Mouse (Mus musculus) heart, postnatal 10 days (tissue): ENCODE results near the gene Spata31d1b. TPM values are rescaled to one million over a fixed set of nuclear protein-coding genes. Genes with fewer than 3 reads are reported as not detected.
A peak's percentile ranks its signal among the peaks of the same experiment; 100 is the strongest.

Experiments
- DNase-seq, 2 experiments: peaks; one replicate each; pipeline ENCODE4 v3.0.0; 2021
- intact Hi-C: fragments of 180-260 bp; cut with DNase I; formaldehyde crosslinking; loops from one replicate; pipeline ENCODE4 v1.15.1; 2025
- total RNA-seq, 2 experiments: library from RNA; stranded (reverse); gene quantifications; 2 replicates each; pipeline ENCODE4 v1.2.3; 2021

Gene Spata31d1b
- total RNA-seq, 2 experiments from 2014 or later, result not detected

DNA sequence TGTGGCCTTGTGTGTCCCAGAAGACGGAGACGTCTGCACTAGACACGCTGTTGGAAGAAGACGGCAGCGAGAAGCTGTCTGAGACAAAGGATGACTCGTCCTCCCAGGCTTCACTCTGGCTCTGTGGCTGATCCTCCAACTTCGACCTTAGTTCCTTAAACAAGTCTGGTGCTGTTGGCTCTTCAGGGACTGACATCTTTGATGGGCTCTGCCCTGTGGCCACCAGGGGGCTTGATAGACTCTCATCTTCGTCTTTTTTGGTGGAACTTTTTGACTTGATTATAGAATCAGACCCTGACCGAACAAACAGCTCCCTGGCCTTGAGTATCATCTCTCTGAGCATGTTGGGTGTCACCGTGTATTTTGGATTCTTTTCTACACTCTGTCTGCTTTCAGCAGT lies 29.6 kb downstream of the Spata31d1b start:
- intact Hi-C loops, result no loop called here
- peak in 1 of 2 experiments; percentile 49 for DNase-seq

DNA sequence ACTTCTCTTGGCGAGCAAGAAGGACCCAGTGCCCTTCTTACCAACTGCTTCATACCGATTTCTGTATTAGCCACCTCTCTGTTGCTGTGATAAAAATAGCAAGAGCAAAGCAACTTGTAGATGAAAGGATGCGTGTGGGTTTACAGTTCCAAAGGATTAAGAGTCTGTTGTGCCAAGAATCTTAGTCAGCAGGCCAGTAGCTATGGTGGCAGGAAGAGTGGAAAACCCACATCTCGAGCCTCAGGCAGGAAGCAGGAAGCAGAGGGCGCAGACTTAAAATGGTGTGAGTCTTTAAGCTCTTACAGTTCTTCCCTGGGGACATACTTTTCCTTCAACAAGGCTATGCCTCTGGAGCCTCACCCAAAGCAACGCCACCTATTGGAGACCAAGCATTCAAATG lies 33.4 kb downstream of the Spata31d1b start:
- no peak for DNase-seq
- intact Hi-C loops, result no loop called here

DNA sequence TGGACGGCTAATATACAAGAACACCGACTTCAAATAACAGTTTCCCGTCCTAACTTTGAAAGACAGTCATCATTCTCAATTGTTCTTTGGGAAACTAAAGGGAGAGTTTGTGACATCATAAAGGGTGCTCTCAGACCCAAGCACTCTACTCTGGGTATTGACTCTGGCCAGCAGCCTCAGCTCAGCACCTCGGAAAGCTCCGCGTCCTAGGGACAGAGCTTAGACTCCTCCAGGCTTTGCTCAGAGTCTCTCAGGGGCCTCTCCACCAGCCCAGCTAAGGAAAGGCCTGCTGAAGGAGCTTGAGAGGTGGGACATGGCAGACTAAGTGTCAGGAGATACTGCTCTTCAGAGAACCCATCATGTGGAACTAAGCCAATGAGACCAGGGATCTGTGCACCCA lies 34.1 kb downstream of the Spata31d1b start:
- no peak for DNase-seq
- intact Hi-C loops, result no loop called here

DNA sequence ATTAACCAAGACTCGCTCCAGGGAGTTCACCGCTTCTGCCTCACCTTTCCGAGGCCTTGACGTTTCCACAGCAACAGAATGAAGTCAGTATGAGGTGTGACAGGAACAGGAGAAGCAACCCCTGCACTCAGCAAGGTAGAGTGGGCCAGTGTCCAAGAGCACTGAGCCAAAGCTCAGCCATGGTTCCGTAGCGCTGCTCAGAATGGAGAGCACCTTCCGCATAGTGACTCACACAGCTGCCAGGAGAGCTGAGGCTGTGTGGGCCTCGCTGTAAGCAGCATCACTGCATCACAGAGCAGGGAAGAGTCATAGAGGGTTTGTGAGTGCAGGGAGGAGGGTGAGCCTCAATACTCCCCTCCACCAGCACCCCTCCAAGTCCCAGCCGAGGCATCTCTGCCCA lies 34.6 kb downstream of the Spata31d1b start, which contains the start of gene 1700014D04Rik:
TSS of gene 1700014D04Rik (minus strand) at position 42 of the 400 bp plus-strand sequence.
- DNase-seq, result no peak
- intact Hi-C loops, result no loop called here

DNA sequence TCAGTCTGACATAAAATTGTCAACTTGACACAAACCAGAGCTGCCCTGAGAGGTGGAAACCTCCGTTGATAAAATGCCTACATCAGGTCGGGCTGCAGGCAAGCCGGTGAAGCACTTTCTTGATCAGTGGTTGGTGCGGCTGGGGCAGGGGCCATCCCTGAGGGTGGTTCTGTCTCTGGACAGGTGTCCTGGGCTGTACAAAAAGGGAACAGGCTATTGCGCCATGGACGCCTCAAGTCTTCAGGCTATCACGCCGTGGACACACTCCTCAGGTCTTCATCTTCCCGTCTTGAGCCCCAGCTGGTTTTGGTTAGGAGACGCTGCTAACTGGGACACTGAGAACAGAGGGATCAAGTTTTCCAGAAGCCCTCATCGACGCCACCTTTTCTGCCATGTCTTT lies 38.2 kb downstream of the Spata31d1b start:
- intact Hi-C loops, result no loop called here
- DNase-seq, result no peak

DNA sequence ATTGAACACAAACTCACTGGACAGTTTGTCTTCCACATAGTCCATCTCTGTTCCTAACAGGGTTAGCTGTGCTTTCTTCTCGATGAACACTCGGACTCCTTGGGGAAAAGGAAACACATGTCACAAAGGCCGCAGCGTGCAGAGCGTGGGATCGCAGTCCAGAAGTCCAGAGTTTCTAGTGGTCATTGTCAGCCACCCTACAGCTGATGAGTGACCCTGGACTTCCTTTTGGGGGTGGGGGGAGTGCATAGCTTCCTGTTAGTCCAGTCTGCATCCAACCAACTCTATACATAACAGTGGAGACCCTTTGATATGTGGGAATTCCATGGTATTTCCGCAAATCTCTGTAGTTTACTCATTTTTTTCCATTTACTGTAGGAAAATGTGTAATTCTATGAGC lies 44.8 kb downstream of the Spata31d1b start:
- intact Hi-C loops, result no loop called here
- DNase-seq, result peak in 1 of 2 experiments; percentile 19

DNA sequence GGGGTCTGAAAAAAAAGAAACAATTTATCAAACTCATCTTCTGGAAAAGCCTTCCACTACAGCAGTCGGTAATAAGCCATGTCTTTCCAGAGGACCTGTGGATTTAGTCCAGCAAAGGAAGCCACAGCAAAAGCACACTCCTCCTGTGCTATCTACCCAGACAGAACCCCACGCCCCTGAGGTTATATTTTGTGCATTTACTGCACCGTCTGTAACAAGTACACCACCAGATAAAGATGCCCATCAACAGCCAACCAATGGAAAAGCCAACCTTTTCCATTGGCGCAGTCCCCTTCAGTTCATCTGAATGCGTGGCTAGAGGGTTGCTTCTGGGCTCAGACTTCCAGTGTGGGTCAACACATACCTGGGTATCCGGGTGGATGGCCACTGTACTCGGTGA lies 50.7 kb downstream of the Spata31d1b start:
- intact Hi-C loops, result no loop called here

DNA sequence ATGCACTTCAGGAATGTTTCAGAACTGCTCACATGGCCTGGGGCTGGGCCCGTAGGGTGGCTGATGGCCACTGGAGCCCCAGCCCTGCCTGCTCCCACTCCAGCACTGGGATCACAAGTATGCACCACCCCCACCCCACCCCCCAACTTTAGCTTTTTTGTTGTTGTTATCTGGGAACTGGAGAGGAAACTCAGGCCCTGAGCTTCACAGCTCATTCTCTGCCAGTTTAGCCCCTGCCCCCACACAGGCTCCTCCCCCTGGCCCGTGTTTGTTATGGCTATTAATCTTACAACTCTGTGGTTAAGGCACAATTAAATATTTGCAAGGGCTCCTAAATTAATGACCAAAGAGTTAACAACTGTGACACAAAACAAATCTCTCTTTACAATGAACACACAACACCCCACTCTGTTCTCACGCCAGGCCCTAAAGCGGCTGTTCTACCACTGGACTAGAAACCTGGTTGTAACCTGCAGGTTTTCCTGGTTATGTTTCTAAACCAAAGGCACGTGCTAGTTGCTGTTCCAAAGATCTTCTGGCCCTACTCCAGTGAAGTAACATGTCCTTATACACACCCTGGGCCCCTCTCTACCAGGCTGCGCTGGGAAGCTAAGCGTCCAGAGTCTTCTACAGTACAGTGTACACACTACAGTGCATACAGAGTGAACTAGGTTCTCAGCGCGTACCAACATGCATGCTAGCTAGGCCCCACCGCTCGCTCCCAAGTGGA lies 54.9 kb downstream of the Spata31d1b start:
- intact Hi-C loops, result no loop called here
- DNase-seq, result peak; percentile 35 to 37

More for the DNA sequence above, 50.7 kb downstream of the Spata31d1b start:
- no peak for DNase-seq

DNA sequence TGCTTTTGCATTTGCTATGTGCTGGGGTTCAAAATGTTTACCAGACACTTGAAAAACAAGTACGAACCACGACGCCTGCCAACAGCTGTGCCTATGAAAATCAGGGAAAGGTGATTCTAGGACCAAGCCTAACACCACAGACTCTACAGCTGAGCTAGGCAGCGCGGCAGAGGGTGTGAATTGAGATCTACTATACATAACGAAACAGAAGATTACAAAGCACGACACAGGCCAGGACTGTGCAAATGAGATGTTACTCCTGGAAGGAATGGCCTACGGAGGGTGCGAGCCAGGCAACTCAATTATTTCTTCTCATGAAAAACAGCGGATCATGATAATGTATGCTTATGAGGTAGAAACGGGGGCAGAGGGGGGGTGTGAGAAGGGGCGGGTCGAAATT lies 56.4 kb downstream of the Spata31d1b start:
- intact Hi-C loops, result no loop called here
- peak; percentile 16 to 22 for DNase-seq

Other genes with a start within 250 kb of the Spata31d1b start
- gene Agtpbp1, start 127.1 kb upstream of the Spata31d1b start, total RNA-seq, result 10 to 100 TPM; 47.7 to 56.3 TPM
- gene Naa35, start 127.0 kb upstream of the Spata31d1b start, total RNA-seq, result 100 to 1,000 TPM in 1 of 2 experiments, 10 to 100 TPM in 1; 96.1 to 112 TPM
- gene Golm1, start 36.5 kb upstream of the Spata31d1b start, total RNA-seq, result 10 to 100 TPM; 22.0 to 22.7 TPM
- gene 4921517D22Rik, start 18.2 kb upstream of the Spata31d1b start, total RNA-seq, result not detected
- not detected for gene Spata31d1a, start 2.0 kb upstream of the Spata31d1b start, total RNA-seq
- gene Spata31d1d, start 19.5 kb downstream of the Spata31d1b start, total RNA-seq, result not detected
- under 1 TPM in 1 of 2 experiments, not detected in 1; 0.07 TPM for gene 1700014D04Rik, start 34.5 kb downstream of the Spata31d1b start, total RNA-seq
- 100 to 1,000 TPM; 191 to 196 TPM for gene Isca1, start 57.5 kb downstream of the Spata31d1b start, total RNA-seq
- gene Gm49354, start 70.0 kb downstream of the Spata31d1b start, total RNA-seq, result not detected
- 10 to 100 TPM; 51.2 to 53.3 TPM for gene Tut7, start 110.9 kb downstream of the Spata31d1b start, total RNA-seq